Mouse (Mus musculus) heart, postnatal 0 days (tissue): ENCODE measurements around the gene Nacad.

Experiments
- CTCF ChIP-seq: IDR thresholded peaks from 2 replicates; pipeline ENCODE4 v1.5.1; 2016; ENCODE audit warnings: antibody characterized with exemption, control low read depth, low read depth
- EP300 ChIP-seq: IDR thresholded peaks from 2 replicates; pipeline ENCODE4 v1.6.1; 2016; ENCODE audit warnings: antibody characterized with exemption, low read depth

DNA sequence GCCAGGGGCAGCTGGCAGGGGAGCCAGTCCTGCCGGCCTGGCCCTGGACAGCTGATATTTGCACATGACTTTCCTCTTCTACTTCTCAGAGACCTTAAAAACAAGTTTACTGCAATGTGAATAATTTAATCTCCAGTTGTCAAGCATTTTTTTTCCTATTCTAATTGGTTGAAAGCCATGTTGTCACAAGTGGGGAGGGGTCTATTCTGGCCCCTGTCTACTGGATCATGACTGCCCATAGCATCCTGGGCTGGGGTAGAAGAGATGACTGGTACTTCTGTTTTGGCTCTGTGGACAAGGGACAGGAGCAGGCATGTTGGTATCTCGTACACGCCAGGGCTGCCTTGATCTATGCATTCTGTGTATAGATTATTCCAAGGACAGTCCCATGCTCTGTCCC, 9.2 kb downstream of the Nacad start:
- TF ChIP-seq CTCF = no peak
- TF ChIP-seq EP300 = no peak
